Mouse (Mus musculus): ENCODE measurements around the gene Agr2.

The Agr2 gene

DNA sequence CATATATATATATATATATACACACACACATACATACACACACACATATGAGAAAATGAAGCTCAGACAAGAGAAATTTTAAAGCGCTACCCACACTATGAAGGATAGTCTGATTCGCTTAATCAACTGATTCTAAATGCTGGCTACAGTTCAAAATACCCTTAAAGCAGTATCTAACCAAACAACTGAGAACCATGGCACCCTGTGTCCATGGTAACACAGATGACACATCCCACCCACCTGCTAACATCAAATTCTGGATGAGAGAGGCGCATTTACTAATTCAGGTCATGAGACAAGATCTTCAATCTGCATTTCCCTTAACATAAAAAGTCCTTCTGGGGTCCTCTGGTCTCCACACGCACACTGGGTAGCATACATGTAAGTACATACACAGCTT is 33.4 kb downstream of the Agr2 start:
- no peak for DNase-seq (ENCODE audit: low read depth)

DNA sequence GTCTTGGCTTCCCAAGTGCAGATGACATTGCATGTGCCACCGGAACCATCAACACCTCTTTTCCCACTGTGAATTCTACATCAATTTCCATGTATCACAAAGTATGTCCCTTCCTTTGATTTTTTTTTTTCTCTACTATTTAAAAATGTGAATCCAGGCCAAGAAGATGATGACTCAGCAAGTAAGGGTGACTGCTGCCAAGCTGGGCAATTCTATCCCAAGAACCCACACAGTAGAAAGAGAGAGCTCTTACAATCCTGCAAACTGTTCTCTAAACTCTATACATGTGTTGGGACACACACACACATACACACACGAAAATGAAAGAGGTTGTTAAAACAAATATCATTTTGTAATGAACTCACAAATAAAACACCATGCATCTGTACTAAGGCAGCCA is 34.5 kb downstream of the Agr2 start:
- no peak for DNase-seq (ENCODE audit: low read depth)

GRCm38 (mm10) chr12:36028968-36029645 is 36.4 kb downstream of the Agr2 start:
- DNase-seq (ENCODE audit: low read depth): no peak

DNA sequence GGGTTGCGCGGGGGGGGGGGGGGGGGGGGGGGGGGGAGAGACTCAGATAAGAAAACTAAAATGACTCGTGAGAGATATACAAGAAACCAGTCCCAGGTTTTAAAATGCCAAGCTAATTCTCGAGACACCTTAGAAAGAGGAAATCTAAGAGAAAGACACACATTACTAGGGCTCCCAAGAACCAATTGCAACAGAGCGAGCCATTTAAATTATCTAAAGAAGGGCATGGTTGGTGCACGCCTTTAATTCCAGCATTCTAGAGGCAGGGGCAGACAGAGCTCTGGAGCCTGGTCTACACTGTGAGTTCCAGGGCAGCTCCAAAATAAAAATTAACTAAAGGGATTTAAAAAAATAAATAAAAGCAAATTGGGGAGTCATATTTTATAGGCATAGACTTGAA is 37.0 kb downstream of the Agr2 start:
- no peak for DNase-seq (ENCODE audit: low read depth)

- no peak for DNase-seq (ENCODE audit: low read depth)
These were observed 38.1 kb downstream of the Agr2 start for GRCm38 (mm10) chr12:36030660-36031363.

DNA sequence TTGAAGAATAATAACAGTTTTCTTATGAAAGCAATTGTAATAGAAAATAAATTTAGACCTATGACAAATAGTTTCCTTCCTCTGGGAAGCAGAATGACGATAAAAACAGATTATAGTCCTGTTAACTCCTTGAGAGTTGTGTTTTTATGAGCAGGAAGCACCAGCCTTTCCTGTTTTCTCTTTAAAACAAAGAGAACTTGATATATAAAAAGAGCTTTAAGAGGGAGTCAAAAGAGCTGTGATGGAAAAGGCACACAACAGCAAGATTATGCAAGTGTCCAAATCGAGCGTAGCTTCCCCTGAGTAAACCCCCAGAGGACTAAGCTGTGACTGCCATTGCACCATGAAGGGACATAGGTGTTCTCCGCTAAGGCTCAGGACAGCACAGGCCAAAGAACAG is 39.7 kb downstream of the Agr2 start:
- no peak for DNase-seq (ENCODE audit: low read depth)

GRCm38 (mm10) chr12:36035501-36035900 is 42.8 kb downstream of the Agr2 start:
- DNase-seq (ENCODE audit: low read depth): no peak

GRCm38 (mm10) chr12:36036121-36036520 is 43.4 kb downstream of the Agr2 start:
- DNase-seq (ENCODE audit: low read depth): no peak

- DNase-seq (ENCODE audit: low read depth): no peak
These were observed 44.1 kb downstream of the Agr2 start for GRCm38 (mm10) chr12:36036776-36037175.

DNA sequence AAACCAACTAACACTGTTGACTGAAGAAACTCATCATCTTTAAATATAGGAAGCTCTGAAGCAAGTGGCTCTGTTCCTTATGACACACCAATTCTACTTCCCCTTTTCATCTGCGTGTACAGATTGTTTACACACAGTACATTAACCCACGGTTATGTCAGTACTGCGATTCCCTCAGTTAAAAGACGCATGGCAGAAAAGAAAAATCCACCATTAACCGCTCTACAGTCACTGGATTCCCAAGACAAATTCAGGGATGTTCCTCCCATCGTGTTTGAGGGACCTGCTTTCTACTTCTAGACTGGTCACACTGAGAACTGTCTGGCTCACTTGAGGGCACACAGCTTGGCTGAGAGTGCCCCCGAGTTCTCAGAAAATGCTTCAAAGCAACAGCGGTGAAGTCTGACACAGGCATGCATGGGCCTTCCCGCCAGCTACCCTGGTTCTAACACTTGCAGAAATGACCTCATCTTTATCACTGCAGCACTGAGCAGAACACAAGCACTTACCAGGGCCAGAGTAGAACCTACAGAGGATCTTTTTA is 46.9 kb downstream of the Agr2 start:
- peak; percentile 54 for DNase-seq (ENCODE audit: low read depth)

DNA sequence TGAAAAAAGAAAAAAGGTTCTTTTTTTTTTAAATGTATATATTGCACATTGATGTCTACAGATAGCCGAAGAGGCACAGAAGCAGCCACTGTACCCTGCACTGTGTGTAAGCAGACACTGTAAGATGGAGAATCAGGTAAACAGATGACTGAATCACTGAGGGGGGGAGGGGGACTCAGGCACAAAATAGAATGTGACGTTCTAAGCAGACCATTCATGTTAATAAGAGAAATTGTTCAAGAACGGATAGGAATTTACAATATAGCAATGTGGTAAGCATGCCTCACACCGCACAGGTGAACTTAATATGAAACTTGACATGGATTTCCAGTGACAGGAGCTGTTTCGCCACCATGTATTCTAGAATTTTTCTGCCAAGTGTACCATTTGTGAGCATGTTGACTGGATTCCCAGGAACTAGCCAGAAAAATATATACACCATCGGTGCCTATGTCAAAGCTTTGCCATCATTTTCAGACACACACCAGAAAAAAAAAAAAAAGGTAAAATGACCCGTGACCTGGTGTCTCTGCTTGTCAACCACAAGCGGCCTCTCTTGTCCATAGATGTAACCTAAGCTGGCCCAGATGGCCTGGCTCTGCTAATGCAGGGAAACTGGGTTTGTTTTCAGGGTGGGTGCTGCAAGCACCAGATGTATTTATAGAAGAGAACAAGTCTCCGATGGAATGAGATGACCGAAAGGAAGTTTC is 48.0 kb downstream of the Agr2 start:
- no peak for DNase-seq (ENCODE audit: low read depth)

- DNase-seq (ENCODE audit: low read depth): no peak
These were observed 48.5 kb downstream of the Agr2 start for GRCm38 (mm10) chr12:36041281-36041589.

- no peak for DNase-seq (ENCODE audit: low read depth)
These were observed 49.1 kb downstream of the Agr2 start for GRCm38 (mm10) chr12:36041703-36042347.

DNA sequence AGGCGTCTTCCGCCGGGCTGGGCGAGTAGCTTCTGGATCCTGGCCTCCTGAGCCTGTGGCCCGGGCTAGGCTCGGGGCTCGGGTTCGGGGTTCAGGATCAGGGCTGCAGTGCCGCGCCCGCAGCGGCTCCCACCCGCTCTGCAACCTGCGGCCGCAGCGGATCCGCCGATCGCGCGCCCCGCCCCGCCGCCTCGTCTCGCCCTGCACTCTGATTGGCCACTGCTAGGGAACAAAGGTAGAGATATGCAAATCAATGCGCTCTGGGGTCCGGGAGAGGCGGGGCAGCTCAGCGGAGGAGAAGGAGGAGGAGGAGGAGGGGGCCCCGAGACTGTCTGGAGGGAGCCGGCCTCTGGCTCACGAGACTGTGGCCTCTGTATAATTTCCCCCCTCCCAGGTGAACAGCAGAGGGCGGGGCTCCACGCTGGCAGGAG is 49.7 kb downstream of the Agr2 start, which contains the start of gene Tspan13:
TSS of gene Tspan13 (minus strand) at position 153 of the 431 bp plus-strand sequence.
- peak; percentile 79 for DNase-seq (ENCODE audit: low read depth)

GRCm38 (mm10) chr12:36044691-36045090 is 52.0 kb downstream of the Agr2 start:
- DNase-seq (ENCODE audit: low read depth): no peak

GRCm38 (mm10) chr12:36046196-36046595 is 53.5 kb downstream of the Agr2 start:
- DNase-seq (ENCODE audit: low read depth): no peak

GRCm38 (mm10) chr12:36047593-36047992 is 54.9 kb downstream of the Agr2 start:
- no peak for DNase-seq (ENCODE audit: low read depth)

GRCm38 (mm10) chr12:36050276-36050675 is 57.6 kb downstream of the Agr2 start:
- DNase-seq (ENCODE audit: low read depth): no peak
